Comparison of ENCODE assay signal across 23 mouse cellular contexts in genomic region chr6:92862599-92862998, GRCm38 (mm10). TPM values are rescaled to one million over a fixed set of nuclear protein-coding genes. Genes with fewer than 3 reads are reported as not detected.
DNase-seq lines count a peak whose midpoint lies in the region; ATAC-seq and TF ChIP-seq lines count a peak whose summit lies in the region.
"Had no signal": no experiment of that assay in that cellular context is flagged by ENCODE, and none has a peak within 500 bp of the region (broad histone marks: within the 10 kb centered on the region; RNA-seq: fewer than 3 reads in every experiment).

No protein-coding gene starts in this region.

- H3K4me2 ChIP-seq in stomach, embryonic 15.5 days: no peak overlapping the region
- H3K4me2 ChIP-seq in stomach, postnatal 0 days (replicated peaks; ENCODE audit: low read depth): no peak overlapping the region
- H3K4me2 ChIP-seq in heart, embryonic 15.5 days: no peak overlapping the region
- no peak overlapping the region for H3K4me2 ChIP-seq in midbrain, postnatal 0 days (ENCODE audit: low read depth, low read length, poor library complexity, severe bottlenecking)
- H3K4me2 ChIP-seq: embryonic facial prominence, embryonic 15.5 days; hindbrain, embryonic 13.5 days; intestine, embryonic 15.5 days; kidney, embryonic 15.5 days had no signal

- no peak overlapping the region for H3K4me3 ChIP-seq in stomach, embryonic 15.5 days (replicated peaks)
- no peak overlapping the region for H3K4me3 ChIP-seq in stomach, postnatal 0 days (ENCODE audit: low read depth, low read length)
- no peak overlapping the region for H3K4me3 ChIP-seq in heart, embryonic 15.5 days
- H3K4me3 ChIP-seq in midbrain, postnatal 0 days (ENCODE audit: low read depth, low read length): no peak overlapping the region
- H3K4me3 ChIP-seq: embryonic facial prominence, embryonic 15.5 days; erythroblast, embryonic 14.5 days; forebrain, embryonic 10.5 days; hindbrain, embryonic 13.5 days; intestine, embryonic 15.5 days; kidney, embryonic 15.5 days had no signal

- ATAC-seq in stomach, embryonic 15.5 days (ENCODE audit: insufficient read depth, low FRiP score, low read depth): no peak
- ATAC-seq in stomach, postnatal 0 days (ENCODE audit: low FRiP score, low TSS enrichment): no peak
- peak; percentile 67; the same call in 1 of the 2 replicates for ATAC-seq in heart, embryonic 15.5 days (replicated peaks; ENCODE audit: insufficient number of reproducible peaks, insufficient read depth, low FRiP score, low read depth)
- ATAC-seq in midbrain, postnatal 0 days (ENCODE audit: low FRiP score): no peak
- ATAC-seq: forebrain, embryonic 14.5 days; hindbrain, postnatal 0 days; intestine, embryonic 15.5 days had no signal

- no peaks in the 10 kb centered on the region for H3K9me3 ChIP-seq in stomach, embryonic 15.5 days
- no peaks in the 10 kb centered on the region for H3K9me3 ChIP-seq in stomach, postnatal 0 days (ENCODE audit: control insufficient read depth, low read length)
- no peaks in the 10 kb centered on the region for H3K9me3 ChIP-seq in heart, embryonic 15.5 days (replicated peaks)
- H3K9me3 ChIP-seq in midbrain, postnatal 0 days (ENCODE audit: low read length): no peaks in the 10 kb centered on the region
- H3K9me3 ChIP-seq: embryonic facial prominence, embryonic 15.5 days; forebrain, embryonic 10.5 days; hindbrain, embryonic 13.5 days; intestine, embryonic 15.5 days; kidney, embryonic 15.5 days had no signal

- no peak for TF ChIP-seq EP300 in stomach, postnatal 0 days (optimal IDR thresholded peaks at IDR 0.05)

- 73% methylated on average over 9 of the region's 9 CpGs for WGBS in stomach, embryonic 15.5 days
- 79% methylated on average over 9 of the region's 9 CpGs for WGBS in stomach, postnatal 0 days
- 37% methylated on average over 9 of the region's 9 CpGs for WGBS in heart, embryonic 15.5 days
- WGBS in midbrain, postnatal 0 days: 77% methylated on average over 9 of the region's 9 CpGs

- TF ChIP-seq CTCF in stomach, postnatal 0 days (IDR thresholded peaks at IDR 0.05; ENCODE audit: low read depth): no peak
- TF ChIP-seq CTCF in midbrain, postnatal 0 days (IDR thresholded peaks at IDR 0.05): no peak

- H3K4me1 ChIP-seq in stomach, embryonic 15.5 days: no peaks in the 10 kb centered on the region
- no peaks in the 10 kb centered on the region for H3K4me1 ChIP-seq in stomach, postnatal 0 days (replicated peaks; ENCODE audit: control insufficient read depth, insufficient read depth)
- peaks cover 31% of the 10 kb centered on the region for H3K4me1 ChIP-seq in heart, embryonic 15.5 days (replicated peaks)
- H3K4me1 ChIP-seq in midbrain, postnatal 0 days (ENCODE audit: insufficient read depth, low read length): no peaks in the 10 kb centered on the region
- H3K4me1 ChIP-seq: embryonic facial prominence, embryonic 15.5 days; forebrain, embryonic 10.5 days; hindbrain, embryonic 13.5 days; intestine, embryonic 15.5 days had no signal

- 0 out of 2 replicates have a peak, but pooled peaks cover 2% of the 10 kb centered on the region for H3K36me3 ChIP-seq in stomach, embryonic 15.5 days
- no peaks in the 10 kb centered on the region for H3K36me3 ChIP-seq in stomach, postnatal 0 days (ENCODE audit: control insufficient read depth, insufficient read depth, low read length)
- peaks cover 25% of the 10 kb centered on the region for H3K36me3 ChIP-seq in heart, embryonic 15.5 days
- H3K36me3 ChIP-seq in midbrain, postnatal 0 days (ENCODE audit: insufficient read depth, low read length): no peaks in the 10 kb centered on the region
- H3K36me3 ChIP-seq: embryonic facial prominence, embryonic 15.5 days; hindbrain, embryonic 13.5 days; intestine, embryonic 15.5 days had no signal

- DNase-seq in heart, adult 18-20 months: peak; percentile 50 to 53
- DNase-seq in heart, postnatal 36 days: no peak
- no peak for DNase-seq in stomach, postnatal 0 days (ENCODE audit: low spot score)
- DNase-seq in midbrain, postnatal 0 days (ENCODE audit: low spot score): no peak
- no peak for DNase-seq in ovary, postnatal 14 days (ENCODE audit: low spot score)
- DNase-seq: adrenal gland, adult 2 months; adrenal gland, postnatal 25 days; cerebellum, adult 18-20 months; cerebellum, adult 9-11 months; cerebellum, postnatal 36 days; gastrocnemius, postnatal 10 days; kidney, adult 18-20 months had no signal

- H3K27ac ChIP-seq in stomach, embryonic 15.5 days: 0 out of 2 replicates have a peak overlapping the region, but pooled peaks have one; percentile 16
- H3K27ac ChIP-seq in stomach, postnatal 0 days (replicated peaks): no peak overlapping the region
- peak overlapping the region; percentile 63 for H3K27ac ChIP-seq in heart, embryonic 15.5 days
- no peak overlapping the region for H3K27ac ChIP-seq in midbrain, postnatal 0 days (ENCODE audit: low read depth, low read length)
- H3K27ac ChIP-seq: embryonic facial prominence, embryonic 15.5 days; forebrain, embryonic 10.5 days; hindbrain, embryonic 13.5 days; hindbrain, postnatal 0 days; intestine, embryonic 15.5 days; kidney, embryonic 15.5 days had no signal

- intact Hi-C loops in heart, postnatal 36 days (cut with DNase I): no loop called here

- H3K9ac ChIP-seq in stomach, embryonic 15.5 days: no peak overlapping the region
- no peak overlapping the region for H3K9ac ChIP-seq in stomach, postnatal 0 days (ENCODE audit: low read length)
- no peak overlapping the region for H3K9ac ChIP-seq in heart, embryonic 15.5 days
- H3K9ac ChIP-seq in midbrain, postnatal 0 days (replicated peaks; ENCODE audit: low read length, poor library complexity, severe bottlenecking): no peak overlapping the region
- H3K9ac ChIP-seq: embryonic facial prominence, embryonic 15.5 days; hindbrain, embryonic 13.5 days; intestine, embryonic 15.5 days; kidney, embryonic 15.5 days had no signal

- no peaks in the 10 kb centered on the region for H3K27me3 ChIP-seq in stomach, embryonic 15.5 days (replicated peaks)
- H3K27me3 ChIP-seq in stomach, postnatal 0 days (ENCODE audit: control insufficient read depth, insufficient read depth, low read length): no peaks in the 10 kb centered on the region
- no peaks in the 10 kb centered on the region for H3K27me3 ChIP-seq in heart, embryonic 15.5 days
- H3K27me3 ChIP-seq in midbrain, postnatal 0 days (ENCODE audit: insufficient read depth, low read length): no peaks in the 10 kb centered on the region
- H3K27me3 ChIP-seq: embryonic facial prominence, embryonic 15.5 days; hindbrain, embryonic 13.5 days; intestine, embryonic 15.5 days; kidney, embryonic 15.5 days had no signal

RNA-seq across cellular contexts. Expression of gene Gm15737, which starts 6.6 kb away (rescaled TPM):
- total RNA-seq in heart, adult 18-20 months (2021): under 1 TPM; 0.10 to 0.28 TPM
- under 1 TPM; 0.24 to 0.28 TPM for total RNA-seq in heart, postnatal 36 days (2021)
- polyA plus RNA-seq in stomach, embryonic 15.5 days (2015; fragmentation: Nextera tagmentation; extraction: Ambion mirVana): 0.05 and 0.15 TPM in 2 replicates
- polyA plus RNA-seq in stomach, postnatal 0 days (2015; fragmentation: Nextera tagmentation; extraction: Ambion mirVana): 0.02 TPM in 2 replicates
- polyA plus RNA-seq in heart, embryonic 15.5 days (2015; fragmentation: Nextera tagmentation; extraction: Ambion mirVana): 0.21 and 0.24 TPM in 2 replicates
- total RNA-seq in midbrain, postnatal 0 days (2014; rRNA removed): not detected in 2 replicates
- not detected in 2 replicates for polyA plus RNA-seq in midbrain, postnatal 0 days (2015; fragmentation: Nextera tagmentation; extraction: Ambion mirVana)
- total RNA-seq: adrenal gland, postnatal 25 days; hematopoietic stem cell, adult 5-6 weeks; hindbrain, postnatal 0 days had no signal
- polyA plus RNA-seq: erythroblast, embryonic 14.5 days; forebrain, embryonic 14.5 days; hindbrain, embryonic 13.5 days; hindbrain, postnatal 0 days had no signal

RNA-seq across cellular contexts. Expression of gene A730049H05Rik, which starts 46.3 kb away (rescaled TPM):
- total RNA-seq in heart, adult 18-20 months (2021): not detected
- under 1 TPM; 0.14 to 0.27 TPM for total RNA-seq in heart, postnatal 36 days (2021)
- 0.49 and 0.61 TPM in 2 replicates for polyA plus RNA-seq in stomach, embryonic 15.5 days (2015; fragmentation: Nextera tagmentation; extraction: Ambion mirVana)
- 0.50 and 0.70 TPM in 2 replicates for polyA plus RNA-seq in stomach, postnatal 0 days (2015; fragmentation: Nextera tagmentation; extraction: Ambion mirVana)
- polyA plus RNA-seq in heart, embryonic 15.5 days (2015; fragmentation: Nextera tagmentation; extraction: Ambion mirVana): 2.9 and 3.0 TPM in 2 replicates
- total RNA-seq in midbrain, postnatal 0 days (2014; rRNA removed): 0.82 and 1.1 TPM in 2 replicates
- polyA plus RNA-seq in midbrain, postnatal 0 days (2015; fragmentation: Nextera tagmentation; extraction: Ambion mirVana): 0.43 and 0.83 TPM in 2 replicates
- total RNA-seq: hematopoietic stem cell, adult 5-6 weeks had no signal
- polyA plus RNA-seq: erythroblast, embryonic 14.5 days; forebrain, embryonic 14.5 days had no signal

Comparison
In these comparisons a context has a peak if more than half of its experiments do, and no peak if none do; other contexts are left out.
1. DNase-seq: peak in heart, adult 18-20 months (2 of 2); none in heart, postnatal 36 days (0 of 2), stomach, postnatal 0 days (single experiment), midbrain, postnatal 0 days (single experiment) and ovary, postnatal 14 days (single experiment).
2. H3K27ac ChIP-seq: peak in stomach, embryonic 15.5 days (single experiment) and heart, embryonic 15.5 days (single experiment); none in stomach, postnatal 0 days (single experiment) and midbrain, postnatal 0 days (single experiment).